Mouse (Mus musculus) layer of hippocampus, postnatal 10 days (tissue): ENCODE data around the gene App. TPM values are rescaled to one million over a fixed set of nuclear protein-coding genes. Genes with fewer than 3 reads are reported as not detected.

Experiments
- DNase-seq, 2 experiments: peaks; one replicate each; pipeline ENCODE4 v3.0.0; 2021; ENCODE audit warnings: low spot score in 2 of 2
- total RNA-seq, 2 experiments: library from RNA; stranded (reverse); gene quantifications; 2 replicates each; pipeline ENCODE4 v1.2.3; 2021

Gene App
- total RNA-seq, 2 experiments from 2014 or later = 1,081 to 1,149 TPM

- no peak for DNase-seq
Observed at GRCm38 (mm10) chr16:84911477-84912165, 261.9 kb downstream of the App start.

DNA sequence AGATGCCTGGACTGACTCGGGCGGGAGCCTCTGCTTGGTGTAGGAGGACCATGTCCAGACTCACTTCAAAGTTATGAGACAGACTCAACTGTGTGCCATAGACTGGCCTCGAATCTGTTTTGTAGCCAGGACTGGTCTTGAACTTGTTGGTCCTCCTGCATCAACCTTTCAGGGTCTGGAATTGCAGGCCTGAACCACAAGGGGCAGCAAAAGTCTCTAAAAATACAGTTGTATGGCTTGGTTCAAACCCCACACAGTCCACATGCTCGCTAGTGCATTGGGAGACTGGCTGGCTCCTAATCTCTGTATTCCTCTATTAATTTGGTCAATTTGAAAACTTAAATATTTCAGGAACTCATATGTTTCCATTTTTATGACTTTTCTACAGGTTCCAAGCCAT, 270.6 kb downstream of the App start:
- no peak for DNase-seq
